Mouse (Mus musculus): Measurements from ENCODE around the gene Myl9. TPM values are rescaled to one million over a fixed set of nuclear protein-coding genes. Genes with fewer than 3 reads are reported as not detected.

Myl9 gene
- polyA plus RNA-seq, 1 experiment, result 954 TPM

- H3K79me3 ChIP-seq (ENCODE audit: low read depth), result no peaks in the 10 kb centered on the region
- no peaks in the 10 kb centered on the region for H3K27me3 ChIP-seq (ENCODE audit: control insufficient read depth, insufficient read depth, insufficient read length)
- no peaks in the 10 kb centered on the region for H3K36me3 ChIP-seq (ENCODE audit: control insufficient read depth, insufficient read depth)
- H3K79me2 ChIP-seq (ENCODE audit: control insufficient read depth, insufficient read depth), result no peaks in the 10 kb centered on the region
- H3ac ChIP-seq (ENCODE audit: control insufficient read depth, insufficient read length, low read depth), result no peak overlapping the region
- no peak for TF ChIP-seq CTCF (IDR thresholded peaks at IDR 0.05; ENCODE audit: control insufficient read depth, insufficient read depth, insufficient read length)
- TF ChIP-seq MYOD1 (IDR thresholded peaks at IDR 0.05; ENCODE audit: control insufficient read depth, insufficient read length, low read depth), result no peak
- no peak for TF ChIP-seq MYOG (IDR thresholded peaks at IDR 0.05; ENCODE audit: control insufficient read depth, extremely low read depth, insufficient read length)
- TF ChIP-seq USF1 (IDR thresholded peaks at IDR 0.05; ENCODE audit: low read depth), result no peak
- TF ChIP-seq MAX (IDR thresholded peaks at IDR 0.05), result no peak
- TF ChIP-seq FOSL1 (IDR thresholded peaks at IDR 0.05; ENCODE audit: insufficient read depth, low read length, poor library complexity, severe bottlenecking), result no peak
- H3K4me3 ChIP-seq (ENCODE audit: insufficient read depth, poor library complexity, severe bottlenecking), result no peak overlapping the region
Observed at GRCm38 (mm10) chr2:156804589-156804988, 29.4 kb downstream of the Myl9 start.

DNA sequence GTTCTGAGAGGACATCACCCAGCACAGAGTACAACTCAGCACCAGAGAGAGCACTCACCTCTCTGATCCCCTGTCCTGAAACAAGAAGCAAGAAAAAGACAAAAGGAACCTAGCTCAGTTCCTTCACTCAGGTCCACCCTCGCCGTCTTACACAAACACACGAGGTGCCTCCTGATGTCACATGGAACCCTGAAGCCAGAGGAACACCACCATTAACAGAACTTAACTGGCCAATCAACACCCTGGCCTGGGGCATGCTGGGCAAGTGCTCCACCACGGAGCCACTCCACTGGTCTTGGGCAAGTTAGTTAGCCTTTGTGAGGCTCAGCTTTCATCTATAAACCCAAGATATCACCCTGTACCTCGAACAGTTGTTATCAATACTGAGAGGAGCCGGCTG, 31.7 kb downstream of the Myl9 start:
- Histone ChIP-seq H3K4me3 (ENCODE audit: insufficient read depth, poor library complexity, severe bottlenecking) (no peak overlapping the region), H3K79me3 (ENCODE audit: low read depth) (no peaks in the 10 kb centered on the region), H3ac (ENCODE audit: control insufficient read depth, insufficient read length, low read depth) (no peak overlapping the region), H3K36me3 (ENCODE audit: control insufficient read depth, insufficient read depth) (no peaks in the 10 kb centered on the region), H3K27me3 (ENCODE audit: control insufficient read depth, insufficient read depth, insufficient read length) (no peaks in the 10 kb centered on the region), H3K79me2 (ENCODE audit: control insufficient read depth, insufficient read depth) (no peaks in the 10 kb centered on the region)
- TF ChIP-seq FOSL1 (IDR thresholded peaks at IDR 0.05; ENCODE audit: insufficient read depth, low read length, poor library complexity, severe bottlenecking) (no peak), MAX (IDR thresholded peaks at IDR 0.05) (no peak), MYOD1 (IDR thresholded peaks at IDR 0.05; ENCODE audit: control insufficient read depth, insufficient read length, low read depth) (no peak), CEBPB (IDR thresholded peaks at IDR 0.05; ENCODE audit: low read depth) (no peak), MYOG (IDR thresholded peaks at IDR 0.05; ENCODE audit: control insufficient read depth, extremely low read depth, insufficient read length) (no peak), USF1 (IDR thresholded peaks at IDR 0.05; ENCODE audit: low read depth) (no peak), CTCF (IDR thresholded peaks at IDR 0.05; ENCODE audit: control insufficient read depth, insufficient read depth, insufficient read length) (no peak)

DNA sequence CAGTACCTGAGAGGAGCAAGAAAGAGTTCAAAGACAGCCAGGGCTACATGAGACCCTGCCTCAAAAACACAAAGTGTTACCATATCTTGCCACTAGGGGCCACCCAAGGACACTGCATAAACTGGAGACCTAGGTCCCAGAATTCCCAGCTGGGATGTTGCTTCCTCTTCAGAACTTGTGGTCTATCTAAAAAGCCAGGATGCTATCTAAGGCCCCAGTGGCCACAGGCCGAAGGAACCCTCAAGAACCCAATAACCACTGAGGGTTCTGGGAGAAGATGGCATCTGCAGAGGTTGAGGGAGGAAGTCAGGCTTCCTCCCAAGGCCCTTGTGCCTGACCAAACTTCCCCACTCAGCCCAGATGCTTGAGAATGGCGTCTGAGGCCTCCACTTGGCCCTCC, 34.4 kb downstream of the Myl9 start:
- no peak overlapping the region for H3ac ChIP-seq (ENCODE audit: control insufficient read depth, insufficient read length, low read depth)
- H3K79me2 ChIP-seq (ENCODE audit: control insufficient read depth, insufficient read depth), result no peaks in the 10 kb centered on the region
- H3K27me3 ChIP-seq (ENCODE audit: control insufficient read depth, insufficient read depth, insufficient read length), result no peaks in the 10 kb centered on the region
- TF ChIP-seq MYOD1 (IDR thresholded peaks at IDR 0.05; ENCODE audit: control insufficient read depth, insufficient read length, low read depth) (no peak), CTCF (IDR thresholded peaks at IDR 0.05; ENCODE audit: control insufficient read depth, insufficient read depth, insufficient read length) (peak; percentile 28), USF1 (IDR thresholded peaks at IDR 0.05; ENCODE audit: low read depth) (no peak)
- no peaks in the 10 kb centered on the region for H3K36me3 ChIP-seq (ENCODE audit: control insufficient read depth, insufficient read depth)
- H3K79me3 ChIP-seq (ENCODE audit: low read depth), result no peaks in the 10 kb centered on the region
- H3K4me3 ChIP-seq (ENCODE audit: insufficient read depth, poor library complexity, severe bottlenecking), result no peak overlapping the region

DNA sequence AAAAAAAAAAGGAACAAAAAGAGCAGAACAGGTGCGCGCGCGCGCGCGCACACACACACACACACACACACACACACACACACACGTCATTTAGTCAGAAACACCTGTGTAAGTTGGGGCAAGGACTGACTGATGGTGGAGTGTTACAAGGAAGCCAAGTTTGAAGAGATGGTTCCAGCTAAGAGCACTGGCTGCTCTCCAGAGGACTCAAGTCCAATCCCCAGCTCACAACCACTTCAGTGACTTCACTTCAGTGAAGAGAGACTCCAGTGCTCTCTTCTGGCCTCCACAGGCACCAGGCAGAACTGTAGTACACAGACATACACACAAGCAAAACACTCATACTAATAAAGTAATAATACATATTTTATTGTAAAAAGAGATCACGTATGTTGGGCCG, 35.5 kb downstream of the Myl9 start:
- no peak overlapping the region for H3K4me3 ChIP-seq (ENCODE audit: insufficient read depth, poor library complexity, severe bottlenecking)
- TF ChIP-seq USF1 (IDR thresholded peaks at IDR 0.05; ENCODE audit: low read depth), result no peak
- peaks cover 5% of the 10 kb centered on the region for H3K27me3 ChIP-seq (ENCODE audit: control insufficient read depth, insufficient read depth, insufficient read length)
- no peaks in the 10 kb centered on the region for H3K36me3 ChIP-seq (ENCODE audit: control insufficient read depth, insufficient read depth)
- no peaks in the 10 kb centered on the region for H3K79me2 ChIP-seq (ENCODE audit: control insufficient read depth, insufficient read depth)
- no peak overlapping the region for H3ac ChIP-seq (ENCODE audit: control insufficient read depth, insufficient read length, low read depth)
- H3K79me3 ChIP-seq (ENCODE audit: low read depth), result no peaks in the 10 kb centered on the region

- H3K4me3 ChIP-seq (ENCODE audit: insufficient read depth, poor library complexity, severe bottlenecking), result no peak overlapping the region
- no peaks in the 10 kb centered on the region for H3K79me2 ChIP-seq (ENCODE audit: control insufficient read depth, insufficient read depth)
- TF ChIP-seq USF1 (IDR thresholded peaks at IDR 0.05; ENCODE audit: low read depth) (no peak), FOSL1 (IDR thresholded peaks at IDR 0.05; ENCODE audit: insufficient read depth, low read length, poor library complexity, severe bottlenecking) (no peak), MYOD1 (IDR thresholded peaks at IDR 0.05; ENCODE audit: control insufficient read depth, insufficient read length, low read depth) (no peak), CTCF (IDR thresholded peaks at IDR 0.05; ENCODE audit: control insufficient read depth, insufficient read depth, insufficient read length) (no peak), MYOG (IDR thresholded peaks at IDR 0.05; ENCODE audit: control insufficient read depth, extremely low read depth, insufficient read length) (no peak), MAX (IDR thresholded peaks at IDR 0.05) (no peak), CEBPB (IDR thresholded peaks at IDR 0.05; ENCODE audit: low read depth) (no peak)
- no peaks in the 10 kb centered on the region for H3K79me3 ChIP-seq (ENCODE audit: low read depth)
- H3K27me3 ChIP-seq (ENCODE audit: control insufficient read depth, insufficient read depth, insufficient read length), result peaks cover 12% of the 10 kb centered on the region
- H3K36me3 ChIP-seq (ENCODE audit: control insufficient read depth, insufficient read depth), result no peaks in the 10 kb centered on the region
- no peak overlapping the region for H3ac ChIP-seq (ENCODE audit: control insufficient read depth, insufficient read length, low read depth)
Observed at GRCm38 (mm10) chr2:156811556-156811955, 36.3 kb downstream of the Myl9 start.

DNA sequence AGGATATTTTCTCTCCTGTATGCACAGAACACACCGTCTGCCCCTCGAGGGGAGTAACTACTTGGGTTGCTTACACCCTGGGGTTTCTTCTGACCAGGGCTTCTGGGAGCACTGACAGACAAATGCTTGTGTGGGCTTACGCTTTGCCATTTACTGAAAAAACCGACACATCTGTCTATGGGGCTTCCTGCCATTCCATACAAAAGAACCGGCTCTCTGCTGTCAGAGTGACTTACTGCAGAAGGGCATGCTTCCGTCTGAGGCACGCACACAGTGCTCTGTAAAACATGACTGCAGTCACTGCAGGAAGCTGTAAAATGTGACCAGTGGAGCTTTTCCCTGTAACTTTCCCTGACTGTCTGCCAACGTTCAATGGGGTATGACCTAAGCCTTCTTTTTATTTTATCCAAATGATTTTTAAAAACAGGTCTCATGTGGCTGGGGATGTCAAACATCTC, 39.2 kb downstream of the Myl9 start:
- Histone ChIP-seq H3K36me3 (ENCODE audit: control insufficient read depth, insufficient read depth) (no peaks in the 10 kb centered on the region), H3K79me3 (ENCODE audit: low read depth) (no peaks in the 10 kb centered on the region), H3K27me3 (ENCODE audit: control insufficient read depth, insufficient read depth, insufficient read length) (peaks cover 16% of the 10 kb centered on the region), H3K79me2 (ENCODE audit: control insufficient read depth, insufficient read depth) (no peaks in the 10 kb centered on the region), H3ac (ENCODE audit: control insufficient read depth, insufficient read length, low read depth) (no peak overlapping the region), H3K4me3 (ENCODE audit: insufficient read depth, poor library complexity, severe bottlenecking) (no peak overlapping the region)
- TF ChIP-seq MAX (IDR thresholded peaks at IDR 0.05), result no peak
- TF ChIP-seq USF1 (IDR thresholded peaks at IDR 0.05; ENCODE audit: low read depth), result no peak
- TF ChIP-seq MYOG (IDR thresholded peaks at IDR 0.05; ENCODE audit: control insufficient read depth, extremely low read depth, insufficient read length), result no peak
- TF ChIP-seq FOSL1 (IDR thresholded peaks at IDR 0.05; ENCODE audit: insufficient read depth, low read length, poor library complexity, severe bottlenecking), result no peak
- no peak for TF ChIP-seq MYOD1 (IDR thresholded peaks at IDR 0.05; ENCODE audit: control insufficient read depth, insufficient read length, low read depth)
- no peak for TF ChIP-seq CTCF (IDR thresholded peaks at IDR 0.05; ENCODE audit: control insufficient read depth, insufficient read depth, insufficient read length)
- no peak for TF ChIP-seq CEBPB (IDR thresholded peaks at IDR 0.05; ENCODE audit: low read depth)

Data from C2C12 (cell line).